ENCODE assay signal across 8 mouse cellular contexts in genomic region chr8:126833471-126834453, GRCm38 (mm10).
DNase-seq lines count a peak whose midpoint lies in the region; ATAC-seq and TF ChIP-seq lines count a peak whose summit lies in the region.

No protein-coding gene starts in this region.

- peak overlapping the region; percentile 86 for H3K27ac ChIP-seq in embryonic facial prominence, embryonic 10.5 days (replicated peaks)
- H3K27ac ChIP-seq in heart, embryonic 10.5 days: peak overlapping the region; percentile 85
- H3K27ac ChIP-seq in kidney, adult 2 months (ENCODE audit: insufficient read depth, low read depth, low read length): peak overlapping the region; percentile 95
- H3K27ac ChIP-seq in lung, embryonic 15.5 days: peak overlapping the region; percentile 94
- peak overlapping the region; percentile 94 for H3K27ac ChIP-seq in stomach, embryonic 15.5 days

- DNase-seq in spleen, postnatal 10 days (ENCODE audit: low spot score in 2 of 2): peak; percentile 35 to 42
- no peak for DNase-seq in spleen, postnatal 14 days (ENCODE audit: low spot score in 2 of 2)
- DNase-seq in embryonic facial prominence, embryonic 10.5 days (ENCODE audit: low spot score): no peak
- no peak for DNase-seq in heart, embryonic 10.5 days (ENCODE audit: low spot score)
- peak; percentile 86 for DNase-seq in kidney, adult 2 months
- no peak for DNase-seq in layer of hippocampus, adult 18-20 months (ENCODE audit: low spot score in 2 of 2)

- no peak overlapping the region for H3K4me3 ChIP-seq in embryonic facial prominence, embryonic 10.5 days
- H3K4me3 ChIP-seq in heart, embryonic 10.5 days: no peak overlapping the region; the same call in 1 of the 2 replicates
- H3K4me3 ChIP-seq in kidney, adult 2 months (ENCODE audit: insufficient read depth, low read depth, low read length): no peak overlapping the region
- H3K4me3 ChIP-seq in lung, embryonic 15.5 days: no peak overlapping the region
- no peak overlapping the region for H3K4me3 ChIP-seq in stomach, embryonic 15.5 days (replicated peaks)

- TF ChIP-seq POLR2A in kidney, adult 2 months (IDR thresholded peaks at IDR 0.05; ENCODE audit: low read depth, low read length): no peak

- WGBS in embryonic facial prominence, embryonic 10.5 days: 42% methylated on average over 19 of the region's 19 CpGs
- WGBS in heart, embryonic 10.5 days: 31% methylated on average over 19 of the region's 19 CpGs
- 17% methylated on average over 19 of the region's 19 CpGs for WGBS in kidney, adult 2 months
- WGBS in lung, embryonic 15.5 days: 4% methylated on average over 19 of the region's 19 CpGs
- WGBS in stomach, embryonic 15.5 days: 18% methylated on average over 19 of the region's 19 CpGs

- no peak for TF ChIP-seq CTCF in kidney, adult 2 months (conservative IDR thresholded peaks at IDR 0.05; ENCODE audit: insufficient read depth, insufficient read length, low read depth, low read length)

- H3K4me2 ChIP-seq in lung, embryonic 15.5 days: peak overlapping the region; percentile 20; the same call in 1 of the 2 replicates
- peak overlapping the region; percentile 34 for H3K4me2 ChIP-seq in stomach, embryonic 15.5 days

- peaks cover 81% of the 10 kb centered on the region for H3K4me1 ChIP-seq in embryonic facial prominence, embryonic 10.5 days
- H3K4me1 ChIP-seq in heart, embryonic 10.5 days: peaks cover 71% of the 10 kb centered on the region
- peaks cover 57% of the 10 kb centered on the region for H3K4me1 ChIP-seq in kidney, adult 2 months (ENCODE audit: control insufficient read depth, insufficient read depth, low read length)
- peaks cover 85% of the 10 kb centered on the region for H3K4me1 ChIP-seq in lung, embryonic 15.5 days
- H3K4me1 ChIP-seq in stomach, embryonic 15.5 days: peaks cover 52% of the 10 kb centered on the region

- H3K36me3 ChIP-seq in embryonic facial prominence, embryonic 10.5 days (replicated peaks): no peaks in the 10 kb centered on the region
- no peaks in the 10 kb centered on the region for H3K36me3 ChIP-seq in heart, embryonic 10.5 days
- no peaks in the 10 kb centered on the region for H3K36me3 ChIP-seq in kidney, adult 2 months (ENCODE audit: control insufficient read depth, insufficient read depth, low read length)
- H3K36me3 ChIP-seq in lung, embryonic 15.5 days: no peaks in the 10 kb centered on the region
- H3K36me3 ChIP-seq in stomach, embryonic 15.5 days: no peaks in the 10 kb centered on the region

- H3K9me3 ChIP-seq in embryonic facial prominence, embryonic 10.5 days: no peaks in the 10 kb centered on the region
- H3K9me3 ChIP-seq in heart, embryonic 10.5 days: no peaks in the 10 kb centered on the region
- H3K9me3 ChIP-seq in lung, embryonic 15.5 days: no peaks in the 10 kb centered on the region
- no peaks in the 10 kb centered on the region for H3K9me3 ChIP-seq in stomach, embryonic 15.5 days

- ATAC-seq in lung, embryonic 15.5 days (ENCODE audit: borderline replicate concordance, extremely low read depth, low FRiP score, low TSS enrichment): peak; percentile 45; the same call in 1 of the 2 replicates
- ATAC-seq in stomach, embryonic 15.5 days (ENCODE audit: insufficient read depth, low FRiP score, low read depth): no peak

- H3K9ac ChIP-seq in lung, embryonic 15.5 days: no peak overlapping the region
- no peak overlapping the region for H3K9ac ChIP-seq in stomach, embryonic 15.5 days

- no peaks in the 10 kb centered on the region for H3K27me3 ChIP-seq in embryonic facial prominence, embryonic 10.5 days (replicated peaks; ENCODE audit: low read depth, poor library complexity, severe bottlenecking)
- no peaks in the 10 kb centered on the region for H3K27me3 ChIP-seq in heart, embryonic 10.5 days (ENCODE audit: insufficient read depth, poor library complexity, severe bottlenecking)
- H3K27me3 ChIP-seq in kidney, adult 2 months (replicated peaks; ENCODE audit: control insufficient read depth, insufficient read depth, low read length): no peaks in the 10 kb centered on the region
- no peaks in the 10 kb centered on the region for H3K27me3 ChIP-seq in lung, embryonic 15.5 days
- no peaks in the 10 kb centered on the region for H3K27me3 ChIP-seq in stomach, embryonic 15.5 days (replicated peaks)

Comparison
In these comparisons a context has a peak if more than half of its experiments do, and no peak if none do; other contexts are left out.
1. DNase-seq: peak in spleen, postnatal 10 days (2 of 2) and kidney, adult 2 months (single experiment); none in spleen, postnatal 14 days (0 of 2), embryonic facial prominence, embryonic 10.5 days (single experiment), heart, embryonic 10.5 days (single experiment) and layer of hippocampus, adult 18-20 months (0 of 2).
2. Peak in every context shown above with its lines, with median percentiles within 50 percentile points of each other: H3K27ac ChIP-seq.